Mouse (Mus musculus) C2C12 (cell line): ENCODE measurements around the gene Ttyh2.

Experiments used
- CTCF ChIP-seq: IDR thresholded peaks from one replicate; pipeline ENCODE4 v1.5.1; 2011; ENCODE audit not compliant: control insufficient read depth, insufficient read depth, insufficient read length
- MAX ChIP-seq: IDR thresholded peaks from one replicate; pipeline ENCODE4 v1.6.1; 2011; ENCODE audit warnings: mild to moderate bottlenecking, control low read depth
- USF1 ChIP-seq: IDR thresholded peaks from one replicate; pipeline ENCODE4 v1.6.1; 2011; ENCODE audit warnings: low read depth, mild to moderate bottlenecking, control low read depth, moderate library complexity

- TF ChIP-seq CTCF = no peak
- no peak for TF ChIP-seq USF1
- no peak for TF ChIP-seq MAX
These were observed 10.4 kb downstream of the Ttyh2 start for GRCm38 (mm10) chr11:114685526-114686040.
